Mouse (Mus musculus) E14TG2a.4 (cell line): Measurements from ENCODE around the gene Oxld1.
A peak's percentile ranks its signal among the peaks of the same experiment; 100 is the strongest.

Experiments
- H3K27me3 ChIP-seq: 2 replicates; pipeline ENCODE4 v1.6.1; 2014; ENCODE audit warnings: low read length, control low read depth; ENCODE audit not compliant: insufficient read depth
- H3K36me3 ChIP-seq: 2 replicates; pipeline ENCODE4 v1.6.1; 2014; ENCODE audit warnings: low read length, control low read depth; ENCODE audit not compliant: insufficient read depth
- H3K4me1 ChIP-seq: replicated peaks from 2 replicates; pipeline ENCODE4 v1.6.1; 2014; ENCODE audit warnings: low read depth, low read length, control low read depth
- H3K4me3 ChIP-seq: replicated peaks from 2 replicates; pipeline ENCODE4 v1.5.1; 2014; ENCODE audit warnings: mild to moderate bottlenecking, low read length
- H3K9me3 ChIP-seq: 2 replicates; pipeline ENCODE4 v1.6.1; 2014; ENCODE audit warnings: low read length, control low read depth
- CTCF ChIP-seq: conservative IDR thresholded peaks from 2 replicates; pipeline ENCODE4 v1.5.1; 2014; ENCODE audit warnings: low read length
- NANOG ChIP-seq: IDR thresholded peaks from 2 replicates; pipeline ENCODE4 v1.6.1; 2014; ENCODE audit warnings: borderline replicate concordance, low read length, mixed read lengths
- POU5F1 ChIP-seq: IDR thresholded peaks from 2 replicates; pipeline ENCODE4 v1.6.1; 2014; ENCODE audit warnings: low read length, borderline replicate concordance

The Oxld1 gene

DNA sequence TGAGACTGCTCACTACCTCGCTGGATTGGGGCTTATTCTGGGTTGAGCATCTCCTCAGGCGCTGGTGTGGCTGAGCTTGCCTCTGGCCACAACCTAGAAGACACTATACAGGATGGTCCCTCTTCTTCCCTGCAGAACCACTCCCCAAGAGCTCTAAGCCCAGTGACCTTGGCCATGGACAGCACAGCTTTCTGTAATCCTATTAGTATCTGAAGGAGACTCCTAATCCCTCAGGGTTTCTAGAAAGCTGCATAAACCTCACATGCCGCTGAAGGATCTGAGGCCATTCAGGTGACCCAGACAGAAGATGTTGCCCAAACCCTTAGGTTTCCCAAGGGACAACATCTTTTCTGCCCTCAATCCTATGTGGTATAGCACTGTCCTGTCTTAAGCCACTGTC is 5.6 kb downstream of the Oxld1 start:
- H3K27me3 ChIP-seq, result peaks cover 5% of the 10 kb centered on the region; the same call in 1 of the 2 replicates
- H3K4me1 ChIP-seq, result peaks cover 21% of the 10 kb centered on the region
- peaks cover 14% of the 10 kb centered on the region for H3K9me3 ChIP-seq
- TF ChIP-seq POU5F1, result no peak
- TF ChIP-seq CTCF, result no peak
- TF ChIP-seq NANOG, result no peak
- peaks cover 8% of the 10 kb centered on the region for H3K36me3 ChIP-seq
- H3K4me3 ChIP-seq, result no peak overlapping the region

- Histone ChIP-seq H3K4me3 (no peak overlapping the region), H3K36me3 (no peaks in the 10 kb centered on the region), H3K27me3 (no peaks in the 10 kb centered on the region), H3K9me3 (no peaks in the 10 kb centered on the region), H3K4me1 (peaks cover 11% of the 10 kb centered on the region)
- no peak for TF ChIP-seq POU5F1
- TF ChIP-seq NANOG, result no peak
- no peak for TF ChIP-seq CTCF
These were observed 10.7 kb downstream of the Oxld1 start for GRCm38 (mm10) chr11:120447179-120447578.

DNA sequence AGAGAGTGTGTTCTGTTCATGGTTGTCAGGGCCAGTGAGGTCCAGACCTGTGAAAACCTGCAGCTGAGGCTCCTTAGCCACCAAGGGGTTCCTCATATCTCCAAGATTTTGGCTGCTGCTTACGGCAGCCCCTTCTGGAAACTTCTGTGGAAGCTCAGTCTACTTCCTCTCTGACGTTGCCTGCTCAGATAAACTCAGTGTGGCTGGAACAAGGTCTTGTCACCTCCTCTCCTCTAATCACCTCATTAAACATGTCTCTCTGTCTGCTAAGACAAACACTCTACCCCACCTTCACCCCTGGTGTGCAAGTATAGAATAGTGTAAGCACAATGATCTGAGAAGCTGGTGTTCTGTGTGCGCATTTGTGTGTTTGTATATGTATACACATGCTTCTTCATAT is 12.4 kb downstream of the Oxld1 start:
- H3K4me1 ChIP-seq, result peaks cover 11% of the 10 kb centered on the region
- H3K9me3 ChIP-seq, result no peaks in the 10 kb centered on the region
- no peaks in the 10 kb centered on the region for H3K36me3 ChIP-seq
- no peaks in the 10 kb centered on the region for H3K27me3 ChIP-seq
- H3K4me3 ChIP-seq, result no peak overlapping the region
- TF ChIP-seq CTCF, result no peak
- no peak for TF ChIP-seq NANOG
- no peak for TF ChIP-seq POU5F1

GRCm38 (mm10) chr11:120444106-120444505 is 13.8 kb downstream of the Oxld1 start:
- Histone ChIP-seq H3K36me3 (no peaks in the 10 kb centered on the region), H3K27me3 (no peaks in the 10 kb centered on the region), H3K4me1 (peaks cover 11% of the 10 kb centered on the region), H3K4me3 (no peak overlapping the region), H3K9me3 (no peaks in the 10 kb centered on the region)
- no peak for TF ChIP-seq POU5F1
- TF ChIP-seq CTCF, result no peak

GRCm38 (mm10) chr11:120442765-120443280 is 15.0 kb downstream of the Oxld1 start:
- Histone ChIP-seq H3K36me3 (no peaks in the 10 kb centered on the region), H3K9me3 (no peaks in the 10 kb centered on the region), H3K27me3 (no peaks in the 10 kb centered on the region), H3K4me3 (no peak overlapping the region), H3K4me1 (peaks cover 2% of the 10 kb centered on the region; the same call in 1 of the 2 replicates)
- TF ChIP-seq NANOG (no peak), CTCF (no peak; the same call in 1 of the 2 replicates), POU5F1 (no peak)

DNA sequence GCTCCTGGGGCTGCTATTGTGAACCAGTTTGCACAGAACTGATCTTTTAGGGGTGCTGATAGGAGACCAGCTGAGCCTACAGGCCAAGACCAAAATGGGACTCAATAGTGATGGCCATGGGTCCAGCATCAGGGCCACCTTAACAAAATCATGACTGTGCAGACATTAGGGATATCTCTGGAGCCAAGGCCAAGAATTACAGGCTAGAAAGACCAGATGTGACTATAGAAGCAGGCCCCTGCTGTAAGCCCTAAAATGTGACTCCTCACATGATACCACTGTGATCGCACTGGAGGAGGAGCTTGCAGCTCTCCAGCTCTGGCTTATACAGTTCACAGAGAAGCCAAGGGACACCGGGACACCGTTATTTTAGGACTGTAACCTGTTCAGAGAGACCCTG is 15.5 kb downstream of the Oxld1 start, which contains the start of gene Tspan10:
TSS of gene Tspan10 (plus strand) at position 301 of the 400 bp plus-strand sequence.
- no peak within 1 kb of the TSS for H3K4me3 ChIP-seq
- H3K9me3 ChIP-seq, result no peaks in the 10 kb centered on the region
- no peak for TF ChIP-seq CTCF
- TF ChIP-seq NANOG, result no peak
- TF ChIP-seq POU5F1, result no peak
- H3K36me3 ChIP-seq, result no peaks in the 10 kb centered on the region
- no peaks in the 10 kb centered on the region for H3K27me3 ChIP-seq
- H3K4me1 ChIP-seq, result no peaks in the 10 kb centered on the region; the same call in 1 of the 2 replicates

DNA sequence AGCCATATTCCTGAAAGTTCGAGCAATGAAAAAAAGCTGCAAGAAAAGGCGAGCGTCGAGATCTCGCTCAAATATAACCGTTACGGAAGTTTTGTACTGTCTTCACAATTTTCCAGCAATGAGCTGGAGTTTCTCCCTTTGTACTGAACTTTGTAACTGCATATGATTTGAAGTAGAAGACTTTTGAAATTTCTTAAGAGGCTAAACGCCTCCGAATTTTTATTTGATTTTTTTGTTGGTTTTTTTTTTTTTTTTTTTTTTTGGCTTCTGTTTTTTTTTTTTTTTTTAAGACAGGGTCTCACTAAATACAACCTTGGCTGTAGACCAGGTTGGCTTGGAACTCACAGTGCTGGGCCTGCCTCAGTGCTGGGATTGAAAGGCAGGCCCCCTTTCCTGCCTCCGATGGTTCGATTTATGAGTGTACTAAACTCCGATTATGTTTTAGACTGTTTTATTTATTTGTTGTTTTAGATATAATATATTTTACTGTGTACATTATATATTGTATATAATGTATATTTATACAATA is 19.9 kb downstream of the Oxld1 start:
- H3K9me3 ChIP-seq, result no peaks in the 10 kb centered on the region
- TF ChIP-seq POU5F1 (no peak), CTCF (no peak), NANOG (no peak)
- H3K36me3 ChIP-seq, result peaks cover 29% of the 10 kb centered on the region
- peaks cover 12% of the 10 kb centered on the region for H3K4me1 ChIP-seq
- H3K4me3 ChIP-seq, result peak overlapping the region; percentile 97
- no peaks in the 10 kb centered on the region for H3K27me3 ChIP-seq

- no peak for TF ChIP-seq POU5F1
- TF ChIP-seq NANOG, result no peak
- no peak for TF ChIP-seq CTCF
- peak within 1 kb of the TSS; percentile 97 for H3K4me3 ChIP-seq
- H3K4me1 ChIP-seq, result peaks cover 12% of the 10 kb centered on the region
- H3K36me3 ChIP-seq, result peaks cover 35% of the 10 kb centered on the region
- no peaks in the 10 kb centered on the region for H3K9me3 ChIP-seq
- no peaks in the 10 kb centered on the region for H3K27me3 ChIP-seq
These were observed 20.6 kb downstream of the Oxld1 start, which contains the start of gene Nploc4 for GRCm38 (mm10) chr11:120437152-120437856. Gene Nploc4, minus strand, starts transcription at chr11:120437708.

GRCm38 (mm10) chr11:120426727-120427126 is 31.1 kb downstream of the Oxld1 start:
- no peaks in the 10 kb centered on the region for H3K9me3 ChIP-seq
- H3K36me3 ChIP-seq, result peaks cover 87% of the 10 kb centered on the region
- H3K4me3 ChIP-seq, result no peak overlapping the region
- TF ChIP-seq POU5F1 (no peak), NANOG (no peak), CTCF (no peak)
- no peaks in the 10 kb centered on the region for H3K27me3 ChIP-seq
- H3K4me1 ChIP-seq, result peaks cover 12% of the 10 kb centered on the region; the same call in 1 of the 2 replicates
